Mouse (Mus musculus): ENCODE data around the gene Fcer2a. TPM values are rescaled to one million over a fixed set of nuclear protein-coding genes. Genes with fewer than 3 reads are reported as not detected.

Fcer2a gene
- polyA plus RNA-seq, 1 experiment from 2014 or later = 0.37 TPM

DNA sequence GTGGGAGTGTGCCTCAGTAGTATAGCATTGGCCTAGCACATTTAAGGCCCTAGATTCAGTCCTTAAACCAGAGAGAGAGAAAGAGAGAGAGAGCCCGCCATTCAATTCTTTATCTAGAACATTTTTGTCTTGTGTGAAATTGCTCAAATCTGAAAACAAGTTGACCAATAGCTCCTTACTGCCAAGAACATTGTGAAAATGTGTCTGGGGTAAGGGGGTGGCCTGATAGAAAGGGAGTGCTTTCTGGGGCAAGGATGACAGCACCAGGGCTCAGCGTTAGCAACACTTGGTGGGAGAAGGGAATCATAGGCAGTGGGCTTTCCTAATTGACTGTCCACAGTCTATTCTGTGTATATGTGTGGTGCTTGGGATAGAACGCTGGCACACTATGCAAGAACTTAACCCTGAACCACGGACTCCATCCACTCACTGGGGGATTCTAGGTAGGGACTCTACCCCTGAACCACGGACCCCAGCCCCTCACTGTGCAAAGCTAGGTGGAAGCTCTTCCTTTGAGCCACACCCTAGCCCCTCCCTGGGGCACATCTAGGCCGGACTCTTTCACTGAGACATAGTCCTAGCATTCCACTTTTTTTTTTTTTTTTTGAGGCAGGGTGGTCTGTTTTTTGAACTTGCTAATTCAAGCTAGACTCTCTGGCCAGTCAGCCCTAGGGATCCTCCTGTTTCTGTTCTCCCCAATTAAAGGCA lies 47.0 kb downstream of the Fcer2a start:
- 84% methylated on average over 6 of the region's 6 CpGs for WGBS
- no peak for ATAC-seq (ENCODE audit: low FRiP score)

DNA sequence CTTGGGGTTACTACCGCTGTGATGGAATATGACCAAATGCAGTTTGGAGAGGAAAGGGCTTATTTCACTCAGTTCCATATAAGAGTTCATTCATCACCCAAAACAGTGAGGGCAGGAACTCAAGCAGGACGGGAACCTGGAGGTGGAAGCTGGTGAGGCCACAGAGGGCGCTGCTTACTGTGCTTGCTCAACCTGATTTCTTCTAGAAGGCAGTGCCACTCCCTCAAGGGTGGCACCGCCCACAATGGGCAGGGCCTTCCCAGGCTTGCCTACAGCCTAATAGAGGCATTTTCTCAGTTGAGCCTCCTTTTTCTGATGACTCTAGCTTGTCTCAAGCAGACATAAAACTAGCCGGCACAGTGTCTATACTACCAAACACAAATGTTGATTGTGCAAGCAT lies 48.2 kb downstream of the Fcer2a start:
- WGBS = 29% methylated on average over 5 of the region's 5 CpGs
- H3K9ac ChIP-seq = no peak overlapping the region
- H3K4me3 ChIP-seq = no peak overlapping the region
- H3K36me3 ChIP-seq = no peaks in the 10 kb centered on the region
- no peak overlapping the region for H3K4me2 ChIP-seq (replicated peaks)
- H3K27ac ChIP-seq = no peak overlapping the region
- no peak for ATAC-seq (ENCODE audit: low FRiP score)
- no peaks in the 10 kb centered on the region for H3K4me1 ChIP-seq
- no peaks in the 10 kb centered on the region for H3K27me3 ChIP-seq
- no peaks in the 10 kb centered on the region for H3K9me3 ChIP-seq (replicated peaks)

More for the DNA sequence above, 47.0 kb downstream of the Fcer2a start:
- Histone ChIP-seq H3K27ac (no peak overlapping the region), H3K4me1 (no peaks in the 10 kb centered on the region), H3K27me3 (no peaks in the 10 kb centered on the region), H3K36me3 (no peaks in the 10 kb centered on the region), H3K4me2 (replicated peaks) (no peak overlapping the region), H3K9ac (no peak overlapping the region), H3K4me3 (no peak overlapping the region), H3K9me3 (replicated peaks) (no peaks in the 10 kb centered on the region)

Other genes with a start within 250 kb of the Fcer2a start
- 3.7 and 4.3 TPM in 2 replicates for gene Pex11g, start 226.5 kb downstream of the Fcer2a start, polyA plus RNA-seq (2016; fragmentation: Nextera tagmentation; extraction: Ambion mirVana)
- gene Tex45, start 223.3 kb downstream of the Fcer2a start, polyA plus RNA-seq (2016; fragmentation: Nextera tagmentation; extraction: Ambion mirVana) = not detected in 2 replicates
- 77.9 and 79.9 TPM in 2 replicates for gene Zfp358, start 201.0 kb downstream of the Fcer2a start, polyA plus RNA-seq (2016; fragmentation: Nextera tagmentation; extraction: Ambion mirVana)
- gene Mcoln1, start 193.7 kb downstream of the Fcer2a start, polyA plus RNA-seq (2016; fragmentation: Nextera tagmentation; extraction: Ambion mirVana) = 79.5 and 83.2 TPM in 2 replicates
- gene Pnpla6, start 178.8 kb downstream of the Fcer2a start, polyA plus RNA-seq (2016; fragmentation: Nextera tagmentation; extraction: Ambion mirVana) = 32.6 and 38.9 TPM in 2 replicates
- 1.5 and 2.0 TPM in 2 replicates for gene C330021F23Rik, start 126.2 kb downstream of the Fcer2a start, polyA plus RNA-seq (2016; fragmentation: Nextera tagmentation; extraction: Ambion mirVana)
- gene Camsap3, start 106.9 kb downstream of the Fcer2a start, polyA plus RNA-seq (2016; fragmentation: Nextera tagmentation; extraction: Ambion mirVana) = 26.8 and 27.4 TPM in 2 replicates
- 58.9 and 59.6 TPM in 2 replicates for gene Xab2, start 72.9 kb downstream of the Fcer2a start, polyA plus RNA-seq (2016; fragmentation: Nextera tagmentation; extraction: Ambion mirVana)
- 112 and 116 TPM in 2 replicates for gene Pet100, start 72.6 kb downstream of the Fcer2a start, polyA plus RNA-seq (2016; fragmentation: Nextera tagmentation; extraction: Ambion mirVana)
- 0.56 and 0.87 TPM in 2 replicates for gene Pcp2, start 68.6 kb downstream of the Fcer2a start, polyA plus RNA-seq (2016; fragmentation: Nextera tagmentation; extraction: Ambion mirVana)
- gene Stxbp2, start 63.2 kb downstream of the Fcer2a start, polyA plus RNA-seq (2016; fragmentation: Nextera tagmentation; extraction: Ambion mirVana) = 27.1 and 27.3 TPM in 2 replicates
- 0.43 TPM in 1 of 2 replicates, not detected in the other for gene Retn, start 38.4 kb downstream of the Fcer2a start, polyA plus RNA-seq (2016; fragmentation: Nextera tagmentation; extraction: Ambion mirVana)
- gene Mcemp1, start 28.4 kb downstream of the Fcer2a start, polyA plus RNA-seq (2016; fragmentation: Nextera tagmentation; extraction: Ambion mirVana) = 0.18 and 0.21 TPM in 2 replicates
- 5.3 and 8.4 TPM in 2 replicates for gene Fcor, start 21.8 kb downstream of the Fcer2a start, polyA plus RNA-seq (2016; fragmentation: Nextera tagmentation; extraction: Ambion mirVana)
- 43.3 and 46.3 TPM in 2 replicates for gene Trappc5, start 17.9 kb downstream of the Fcer2a start, polyA plus RNA-seq (2016; fragmentation: Nextera tagmentation; extraction: Ambion mirVana)
- gene Clec4g, start 26.5 kb upstream of the Fcer2a start, polyA plus RNA-seq (2016; fragmentation: Nextera tagmentation; extraction: Ambion mirVana) = 0.17 TPM in 1 of 2 replicates, not detected in the other
- not detected in 2 replicates for gene Cd209a, start 54.8 kb upstream of the Fcer2a start, polyA plus RNA-seq (2016; fragmentation: Nextera tagmentation; extraction: Ambion mirVana)
- gene Cd209e, start 160.1 kb upstream of the Fcer2a start, polyA plus RNA-seq (2016; fragmentation: Nextera tagmentation; extraction: Ambion mirVana) = not detected in 2 replicates
- not detected in 2 replicates for gene Cd209d, start 184.4 kb upstream of the Fcer2a start, polyA plus RNA-seq (2016; fragmentation: Nextera tagmentation; extraction: Ambion mirVana)
- not detected in 2 replicates for gene Cd209b, start 232.7 kb upstream of the Fcer2a start, polyA plus RNA-seq (2016; fragmentation: Nextera tagmentation; extraction: Ambion mirVana)

Data from hindbrain, embryonic 12.5 days (tissue).